Mouse (Mus musculus) splenic B cell, adult 2 months (primary cell): Measurements from ENCODE around the gene Bdkrb2.

Experiments used
- DNase-seq: peaks from one replicate; pipeline ENCODE4 v3.0.0-alpha.2; 2011; ENCODE audit warnings: low read depth, low spot score
- H3K27me3 ChIP-seq: 2 replicates; pipeline ENCODE4 v1.6.1; 2012; ENCODE audit warnings: mild to moderate bottlenecking, low read length, moderate library complexity, mixed read lengths; ENCODE audit not compliant: control insufficient read depth, poor library complexity, insufficient read depth, severe bottlenecking
- H3K36me3 ChIP-seq: 2 replicates; pipeline ENCODE4 v1.6.1; 2012; ENCODE audit warnings: mild to moderate bottlenecking, low read length, moderate library complexity, mixed read lengths; ENCODE audit not compliant: control insufficient read depth, poor library complexity, insufficient read depth, severe bottlenecking

The Bdkrb2 gene

GRCm38 (mm10) chr12:105562936-105563680 lies at the start of gene Bdkrb2:
Gene Bdkrb2, plus strand, starts transcription at chr12:105563226.
- Histone ChIP-seq H3K27me3 (no peaks in the 10 kb centered on the region), H3K36me3 (no peaks in the 10 kb centered on the region)
- DNase-seq = no peak

- Histone ChIP-seq H3K36me3 (no peaks in the 10 kb centered on the region), H3K27me3 (no peaks in the 10 kb centered on the region)
- no peak for DNase-seq
Observed at GRCm38 (mm10) chr12:105514111-105514510, 48.9 kb upstream of the Bdkrb2 start.

GRCm38 (mm10) chr12:105517026-105517675 lies 45.9 kb upstream of the Bdkrb2 start:
- no peak for DNase-seq

GRCm38 (mm10) chr12:105519851-105520250 lies 43.2 kb upstream of the Bdkrb2 start:
- no peaks in the 10 kb centered on the region for H3K36me3 ChIP-seq
- DNase-seq = no peak
- no peaks in the 10 kb centered on the region for H3K27me3 ChIP-seq

More at GRCm38 (mm10) chr12:105517026-105517675, 45.9 kb upstream of the Bdkrb2 start:
- H3K27me3 ChIP-seq = no peaks in the 10 kb centered on the region
- H3K36me3 ChIP-seq = no peaks in the 10 kb centered on the region

GRCm38 (mm10) chr12:105521170-105521762 lies 41.8 kb upstream of the Bdkrb2 start:
- no peak for DNase-seq
- Histone ChIP-seq H3K27me3 (no peaks in the 10 kb centered on the region), H3K36me3 (no peaks in the 10 kb centered on the region)

- DNase-seq = no peak
- Histone ChIP-seq H3K36me3 (no peaks in the 10 kb centered on the region), H3K27me3 (no peaks in the 10 kb centered on the region)
Observed at GRCm38 (mm10) chr12:105523737-105524136, 39.3 kb upstream of the Bdkrb2 start.

GRCm38 (mm10) chr12:105526186-105526585 lies 36.8 kb upstream of the Bdkrb2 start:
- DNase-seq = no peak
- no peaks in the 10 kb centered on the region for H3K36me3 ChIP-seq

GRCm38 (mm10) chr12:105526829-105527228 lies 36.2 kb upstream of the Bdkrb2 start:
- Histone ChIP-seq H3K27me3 (no peaks in the 10 kb centered on the region), H3K36me3 (no peaks in the 10 kb centered on the region)
- no peak for DNase-seq

More at GRCm38 (mm10) chr12:105526186-105526585, 36.8 kb upstream of the Bdkrb2 start:
- H3K27me3 ChIP-seq = no peaks in the 10 kb centered on the region

GRCm38 (mm10) chr12:105529545-105529944 lies 33.5 kb upstream of the Bdkrb2 start:
- Histone ChIP-seq H3K27me3 (no peaks in the 10 kb centered on the region), H3K36me3 (no peaks in the 10 kb centered on the region)
- no peak for DNase-seq

GRCm38 (mm10) chr12:105531724-105532371 lies 31.2 kb upstream of the Bdkrb2 start:
- Histone ChIP-seq H3K36me3 (no peaks in the 10 kb centered on the region), H3K27me3 (no peaks in the 10 kb centered on the region)
- no peak for DNase-seq

GRCm38 (mm10) chr12:105534842-105535241 lies 28.2 kb upstream of the Bdkrb2 start:
- H3K36me3 ChIP-seq = no peaks in the 10 kb centered on the region
- no peaks in the 10 kb centered on the region for H3K27me3 ChIP-seq
- DNase-seq = no peak

GRCm38 (mm10) chr12:105535968-105536760 lies 26.9 kb upstream of the Bdkrb2 start:
- no peak for DNase-seq
- H3K36me3 ChIP-seq = no peaks in the 10 kb centered on the region

GRCm38 (mm10) chr12:105537162-105537561 lies 25.9 kb upstream of the Bdkrb2 start:
- Histone ChIP-seq H3K27me3 (no peaks in the 10 kb centered on the region), H3K36me3 (no peaks in the 10 kb centered on the region)
- DNase-seq = no peak

More at GRCm38 (mm10) chr12:105535968-105536760, 26.9 kb upstream of the Bdkrb2 start:
- no peaks in the 10 kb centered on the region for H3K27me3 ChIP-seq

GRCm38 (mm10) chr12:105539649-105540048 lies 23.4 kb upstream of the Bdkrb2 start:
- no peak for DNase-seq

More at GRCm38 (mm10) chr12:105539649-105540048, 23.4 kb upstream of the Bdkrb2 start:
- H3K27me3 ChIP-seq = no peaks in the 10 kb centered on the region
- no peaks in the 10 kb centered on the region for H3K36me3 ChIP-seq
